Mouse (Mus musculus) gonadal fat pad, adult 2 months (tissue): ENCODE results near the gene Ubap2l. TPM values are rescaled to one million over a fixed set of nuclear protein-coding genes. Genes with fewer than 3 reads are reported as not detected.

Experiments used
- DNase-seq: peaks from one replicate; pipeline ENCODE4 v3.0.0-alpha.2; 2012; ENCODE audit warnings: low read depth
- polyA plus RNA-seq: library from polyadenylated mRNA; depleted of rRNA; stranded (reverse); fragments of >200 nt; gene quantifications from 2 replicates; pipeline ENCODE4 v1.2.3, GENCODE M21; 2012; rRNA removed

Ubap2l gene
- polyA plus RNA-seq, 1 experiment, result 119 TPM

DNA sequence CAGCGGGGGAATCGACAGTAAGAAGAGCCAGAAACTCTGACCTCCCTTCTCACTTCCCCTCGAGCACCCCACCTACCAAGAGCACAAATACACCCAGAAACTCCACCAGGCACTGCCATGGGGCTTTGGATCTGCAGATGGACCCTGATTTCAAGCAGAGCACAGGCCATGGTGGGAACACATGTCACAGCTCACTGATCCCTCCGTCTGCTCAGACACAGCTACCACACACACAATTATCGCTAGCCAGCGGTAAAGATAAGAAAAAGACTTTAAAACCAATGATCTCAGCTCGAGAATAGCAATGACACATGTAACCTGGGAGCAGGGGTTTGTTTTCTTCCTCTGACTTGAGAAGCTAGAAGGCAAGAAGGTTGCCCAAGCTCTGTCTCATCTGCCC lies 83.9 kb downstream of the Ubap2l start:
- no peak for DNase-seq

DNA sequence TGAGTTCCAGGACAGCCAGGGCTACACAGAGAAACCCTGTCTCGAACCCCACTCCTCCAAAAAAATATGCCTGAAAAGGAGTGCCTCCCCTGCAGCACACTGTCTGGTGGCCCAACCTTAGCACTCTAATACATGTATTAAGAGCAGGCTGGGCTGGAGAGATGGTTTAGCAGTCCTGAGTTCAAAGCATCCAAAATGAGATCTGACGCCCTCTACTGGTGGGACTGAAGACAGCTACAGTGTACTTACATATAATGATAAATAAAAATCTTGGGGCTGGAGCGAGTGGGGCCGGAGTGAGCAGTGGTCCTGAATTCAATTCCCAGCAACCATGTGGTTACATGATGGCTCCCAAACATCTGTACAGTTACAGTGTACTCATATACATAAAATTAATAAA lies 85.5 kb downstream of the Ubap2l start:
- no peak for DNase-seq

DNA sequence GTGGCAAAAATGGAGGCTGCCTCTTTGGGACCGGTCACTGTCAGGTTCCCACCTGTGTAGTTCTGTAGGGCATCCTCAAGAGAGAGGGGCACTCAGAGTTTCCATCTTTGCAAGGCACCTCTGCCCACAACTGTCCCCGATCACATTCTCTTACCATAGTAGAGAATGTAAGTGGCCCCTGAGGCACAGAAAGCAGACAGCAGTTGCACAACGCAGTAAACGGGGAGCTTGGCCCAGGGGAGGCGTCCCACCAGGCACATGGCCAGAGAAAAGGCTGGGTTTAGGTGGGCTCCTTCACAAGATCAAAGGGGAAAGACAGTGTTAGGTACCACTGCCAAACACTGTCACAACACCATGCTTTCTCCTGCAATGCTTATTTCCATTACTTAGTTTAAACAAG lies 86.5 kb downstream of the Ubap2l start:
- no peak for DNase-seq

GRCm38 (mm10) chr3:89965557-89965956 lies 86.9 kb downstream of the Ubap2l start:
- DNase-seq, result no peak

- no peak for DNase-seq
Observed at GRCm38 (mm10) chr3:89963926-89964739, 88.3 kb downstream of the Ubap2l start.

DNA sequence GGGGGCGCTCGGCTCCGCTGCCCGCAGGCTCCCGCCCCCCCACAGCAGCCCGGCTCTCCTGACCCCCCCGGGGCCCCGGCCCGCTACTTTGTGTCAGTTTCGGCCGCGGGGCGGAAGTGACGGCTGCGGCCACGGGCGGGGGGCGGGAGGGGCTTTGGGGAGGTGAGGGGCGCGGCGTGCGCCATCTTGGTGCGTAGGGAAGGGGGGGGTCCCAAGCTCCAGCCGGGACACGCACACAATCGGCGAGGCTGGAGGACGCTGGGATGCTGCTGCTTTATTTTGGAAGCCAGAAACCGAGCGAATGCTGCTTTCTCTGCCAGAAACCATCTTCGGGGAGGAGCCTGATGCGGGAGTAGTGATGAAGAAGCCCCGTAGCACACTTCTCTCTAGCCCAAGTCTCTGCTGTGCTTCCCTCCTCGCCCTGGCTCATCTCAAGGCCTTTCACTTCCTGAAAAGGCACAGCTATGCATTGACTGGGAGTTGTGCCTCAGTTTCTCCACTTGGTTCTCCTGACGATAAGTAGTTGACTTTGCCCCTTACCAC lies 89.1 kb downstream of the Ubap2l start, which contains the start of gene Atp8b2:
TSS of gene Atp8b2 (minus strand) at position 288 of the 543 bp plus-strand sequence.
- no peak for DNase-seq

DNA sequence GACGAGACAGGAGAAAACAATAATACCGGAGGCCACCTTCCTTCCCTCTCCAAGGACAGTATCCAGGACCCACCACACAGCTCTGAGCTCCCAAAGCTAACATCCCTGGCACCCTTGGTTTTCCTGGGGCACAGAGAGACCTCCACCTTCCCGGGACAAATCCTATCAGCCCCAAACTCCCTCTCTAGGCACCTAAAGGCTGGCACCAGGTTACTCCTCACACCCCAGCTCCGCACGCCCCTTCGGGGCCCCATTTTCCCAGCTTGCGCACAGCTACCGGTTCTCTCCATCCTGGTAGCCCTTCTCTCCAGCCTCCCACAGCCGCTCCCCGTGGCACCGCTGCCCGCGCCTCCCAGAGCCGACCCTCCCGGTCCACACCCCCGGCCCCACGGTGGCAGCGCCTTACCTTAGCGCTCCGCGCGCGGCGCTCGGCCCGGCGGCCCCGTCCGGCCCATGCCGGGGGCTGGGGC lies 89.6 kb downstream of the Ubap2l start:
- DNase-seq, result no peak

DNA sequence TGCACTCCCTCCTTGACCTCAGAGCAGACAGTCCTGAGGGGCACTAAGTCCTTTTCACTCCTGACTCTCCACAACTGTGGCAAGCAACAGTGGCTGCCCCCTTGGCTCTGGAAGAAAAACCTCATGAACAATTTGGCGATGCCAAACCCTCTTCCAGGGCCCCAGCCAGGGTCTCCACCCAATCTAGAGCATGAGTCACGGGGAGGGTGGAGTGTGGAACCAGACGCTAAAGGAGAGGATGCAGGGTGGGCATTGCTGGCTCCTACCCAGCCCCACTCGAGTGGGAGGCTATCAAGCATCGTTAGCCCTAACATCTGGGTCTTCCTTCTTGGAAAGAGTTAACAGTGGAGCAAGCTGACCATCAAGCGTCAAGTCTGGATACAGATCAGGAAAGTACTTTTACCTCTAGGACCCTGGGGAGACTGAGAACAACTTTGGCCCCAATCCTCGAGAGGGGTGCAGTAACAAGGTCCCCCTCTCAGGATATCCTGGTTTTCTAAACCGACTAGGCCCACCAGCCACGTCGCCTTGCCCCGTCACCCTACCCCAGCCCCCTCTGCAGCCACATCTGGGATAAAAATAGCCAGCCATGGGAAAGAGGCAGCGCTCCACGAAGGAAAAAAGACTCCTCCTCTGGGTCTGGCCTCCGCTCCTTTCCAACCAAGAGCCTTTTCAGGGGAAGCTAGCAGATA lies 90.2 kb downstream of the Ubap2l start:
- no peak for DNase-seq

- no peak for DNase-seq
Observed at GRCm38 (mm10) chr3:89961436-89961835, 91.0 kb downstream of the Ubap2l start.

DNA sequence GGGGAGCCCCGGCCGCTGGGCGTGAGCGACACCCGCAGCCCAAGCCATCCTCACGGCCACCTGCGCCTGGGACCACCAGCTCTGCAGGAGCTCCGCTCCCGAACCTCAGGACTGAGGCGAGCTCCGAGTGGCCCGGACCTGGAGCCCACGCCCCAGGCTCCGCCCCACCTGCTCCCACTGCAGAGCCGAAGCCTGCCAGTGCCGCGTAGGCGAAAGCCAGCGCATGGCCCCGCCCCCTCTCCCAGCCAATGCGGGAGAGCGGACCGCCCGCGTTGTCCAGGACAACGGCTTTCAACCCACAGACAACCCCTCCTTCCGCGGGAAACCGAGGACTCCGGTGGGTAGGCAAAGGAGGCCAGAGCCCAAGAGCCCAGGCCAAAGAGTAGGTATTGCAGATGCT lies 92.0 kb downstream of the Ubap2l start:
- no peak for DNase-seq

DNA sequence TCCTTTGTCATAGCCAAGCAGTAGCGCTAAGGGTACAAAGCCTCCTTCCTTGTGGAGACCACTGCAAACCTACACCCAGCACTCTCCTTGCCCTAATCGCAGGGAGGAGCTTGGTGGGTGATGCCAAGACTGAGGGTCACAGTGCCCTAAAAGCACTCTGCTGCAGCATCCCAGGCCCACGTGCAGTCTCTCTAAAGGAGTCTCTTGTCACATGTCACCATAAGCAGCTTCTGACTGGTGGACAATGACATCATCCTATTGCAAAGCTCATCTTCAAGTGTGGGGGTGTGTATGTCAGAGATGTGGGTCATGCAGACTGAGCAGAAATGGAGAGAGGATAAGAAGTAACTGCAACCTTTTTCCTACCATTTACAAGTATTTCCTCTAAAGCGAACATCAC lies 93.0 kb downstream of the Ubap2l start:
- DNase-seq, result no peak

DNA sequence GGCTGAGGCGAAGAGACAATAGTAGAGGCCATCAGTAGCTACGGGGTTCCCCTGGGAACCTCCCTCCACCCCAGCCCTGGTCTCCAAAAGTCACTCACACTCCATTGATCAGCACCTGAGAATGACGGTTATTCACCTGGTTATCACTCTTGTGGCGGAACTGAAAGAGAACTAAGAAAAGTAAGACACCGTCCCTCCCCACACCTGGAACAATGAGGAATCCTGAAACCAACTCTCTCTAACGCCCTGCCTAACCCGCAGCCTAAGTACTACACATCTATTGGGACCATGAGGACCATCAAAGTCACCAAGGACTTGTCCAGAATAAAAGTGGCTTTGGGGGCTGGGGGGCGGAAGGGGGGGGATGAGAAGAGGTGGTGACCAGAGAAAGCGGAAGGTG lies 94.5 kb downstream of the Ubap2l start:
- no peak for DNase-seq

DNA sequence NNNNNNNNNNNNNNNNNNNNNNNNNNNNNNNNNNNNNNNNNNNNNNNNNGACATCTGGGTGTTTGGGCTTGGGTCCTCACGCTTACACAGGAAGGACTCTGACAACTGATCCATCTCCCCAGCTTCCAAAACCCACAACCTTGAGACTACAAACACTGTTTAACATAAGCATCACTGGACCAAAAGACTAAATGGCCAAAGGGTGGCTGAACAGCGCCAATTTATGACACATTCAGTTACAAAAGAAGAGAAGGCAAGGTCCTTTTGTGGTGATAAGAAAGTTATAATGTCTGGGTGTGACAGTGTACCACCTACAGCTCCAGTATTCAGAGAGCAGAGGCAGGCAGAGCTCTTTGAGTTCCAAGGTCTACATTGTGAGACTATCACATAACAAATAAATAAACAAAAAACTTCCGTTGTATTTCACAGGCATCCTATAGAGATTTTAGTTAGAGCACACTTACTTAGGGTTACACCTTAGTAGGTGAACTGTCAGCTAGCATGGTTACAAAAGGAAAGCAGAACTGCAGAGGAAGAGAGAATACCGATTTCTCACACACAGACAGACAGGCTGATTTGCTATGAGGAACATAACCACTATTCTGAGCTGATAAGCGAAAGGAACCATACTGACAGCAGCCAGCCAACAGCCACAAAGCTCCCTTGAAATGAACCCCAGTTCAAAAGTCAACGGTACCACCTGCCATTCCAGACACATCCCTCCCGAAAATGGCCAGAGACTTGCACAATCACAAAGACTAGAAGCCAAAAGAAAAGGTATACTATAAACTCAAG lies 96.1 kb downstream of the Ubap2l start:
- no peak for DNase-seq

DNA sequence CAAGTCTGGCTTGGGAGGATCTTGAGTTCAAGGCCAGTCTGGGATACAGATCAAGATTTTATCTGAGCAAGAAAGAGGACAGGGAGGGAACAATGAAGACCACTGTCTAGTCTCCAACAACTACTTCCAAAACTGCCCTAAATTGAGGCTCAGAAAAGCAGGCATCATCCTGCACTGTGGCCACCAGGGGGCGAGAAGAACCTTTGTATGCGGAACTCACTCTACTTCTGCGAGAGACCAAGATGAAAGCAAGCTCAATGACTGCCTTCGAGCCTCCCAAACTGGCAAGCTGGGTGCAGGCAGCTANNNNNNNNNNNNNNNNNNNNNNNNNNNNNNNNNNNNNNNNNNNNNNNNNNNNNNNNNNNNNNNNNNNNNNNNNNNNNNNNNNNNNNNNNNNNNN lies 99.0 kb downstream of the Ubap2l start:
- DNase-seq, result no peak

Other genes starting within 250 kb of the Ubap2l start
- 3.4 and 3.5 TPM in 2 replicates for gene She, start 221.3 kb downstream of the Ubap2l start, polyA plus RNA-seq
- gene Il6ra, start 139.4 kb downstream of the Ubap2l start, polyA plus RNA-seq, result 10.7 and 12.3 TPM in 2 replicates
- 37.4 and 56.5 TPM in 2 replicates for gene Atp8b2, start 89.1 kb downstream of the Ubap2l start, polyA plus RNA-seq
- gene Hax1, start 53.8 kb downstream of the Ubap2l start, polyA plus RNA-seq, result 79.3 and 99.6 TPM in 2 replicates
- gene 4933434E20Rik, start 992 bp downstream of the Ubap2l start, polyA plus RNA-seq, result 72.5 and 74.7 TPM in 2 replicates
- gene Tpm3, start 20.0 kb upstream of the Ubap2l start, polyA plus RNA-seq, result 117 and 128 TPM in 2 replicates
- 0.30 and 0.41 TPM in 2 replicates for gene Nup210l, start 51.5 kb upstream of the Ubap2l start, polyA plus RNA-seq
- 2,273 and 3,346 TPM in 2 replicates for gene Rps27, start 161.0 kb upstream of the Ubap2l start, polyA plus RNA-seq
- gene Rab13, start 161.1 kb upstream of the Ubap2l start, polyA plus RNA-seq, result 8.3 and 9.2 TPM in 2 replicates
- gene Jtb, start 179.0 kb upstream of the Ubap2l start, polyA plus RNA-seq, result 56.6 and 68.4 TPM in 2 replicates
- gene Creb3l4, start 190.9 kb upstream of the Ubap2l start, polyA plus RNA-seq, result 1.2 and 1.4 TPM in 2 replicates
- gene Slc39a1, start 195.5 kb upstream of the Ubap2l start, polyA plus RNA-seq, result 86.9 and 100 TPM in 2 replicates
- 52.1 and 57.8 TPM in 2 replicates for gene Crtc2, start 201.5 kb upstream of the Ubap2l start, polyA plus RNA-seq
- 12.5 and 13.2 TPM in 2 replicates for gene Dennd4b, start 212.6 kb upstream of the Ubap2l start, polyA plus RNA-seq
- 19.3 and 25.0 TPM in 2 replicates for gene Gatad2b, start 240.6 kb upstream of the Ubap2l start, polyA plus RNA-seq